Mouse (Mus musculus) liver, embryonic 11.5 days (tissue): Measurements from ENCODE around the gene Zswim8. TPM values are rescaled to one million over a fixed set of nuclear protein-coding genes. Genes with fewer than 3 reads are reported as not detected.

Source experiments
- ATAC-seq: fragments of 200-750 bp; cut with Nextera tagmentation; replicated peaks from 2 replicates; pipeline ENCODE4 v1.8.0; 2017; ENCODE audit warnings: moderate number of reproducible peaks, mild to moderate bottlenecking, moderate TSS enrichment, moderate library complexity; ENCODE audit not compliant: low FRiP score
- DNase-seq: peaks from one replicate; pipeline ENCODE4 v3.0.0-alpha.2; 2017; ENCODE audit warnings: low spot score
- H3K27ac ChIP-seq: fragments of 300-500 bp; sonication (generic); 2 replicates; pipeline ENCODE4 v1.5.1; 2014; ENCODE audit warnings: mild to moderate bottlenecking, low read depth, low read length, control low read depth
- H3K27me3 ChIP-seq: fragments of 300-500 bp; sonication (generic); replicated peaks from 2 replicates; pipeline ENCODE4 v1.6.1; 2014; ENCODE audit warnings: low read length, mixed read lengths; ENCODE audit not compliant: control insufficient read depth, insufficient read depth
- H3K36me3 ChIP-seq: fragments of 300-500 bp; sonication (generic); 2 replicates; pipeline ENCODE4 v1.6.1; 2014; ENCODE audit warnings: mild to moderate bottlenecking, low read length, moderate library complexity, mixed read lengths; ENCODE audit not compliant: control insufficient read depth, insufficient read depth
- H3K4me1 ChIP-seq: fragments of 300-500 bp; sonication (generic); replicated peaks from 2 replicates; pipeline ENCODE4 v1.6.1; 2014; ENCODE audit warnings: low read length, mixed read lengths; ENCODE audit not compliant: control insufficient read depth, insufficient read depth
- H3K4me2 ChIP-seq: fragments of 300-500 bp; sonication (generic); 2 replicates; pipeline ENCODE4 v1.6.1; 2014; ENCODE audit warnings: mild to moderate bottlenecking, control low read depth, moderate library complexity
- H3K4me3 ChIP-seq: fragments of 300-500 bp; sonication (generic); 2 replicates; pipeline ENCODE4 v1.5.1; 2014; ENCODE audit warnings: low read depth, low read length, control low read depth
- H3K9ac ChIP-seq: fragments of 300-500 bp; sonication (generic); 2 replicates; pipeline ENCODE4 v1.6.1; 2014; ENCODE audit warnings: low read depth, low read length, control low read depth
- H3K9me3 ChIP-seq: fragments of 300-500 bp; sonication (generic); 2 replicates; pipeline ENCODE4 v1.6.1; 2016; ENCODE audit warnings: low read length, inconsistent platforms, mixed read lengths; ENCODE audit not compliant: control insufficient read depth
- WGBS: fragments of 180-500 bp; shearing (Covaris S2); extraction: QIAGEN DNeasy Blood & Tissue Kit; methylation state at CpG from one replicate; pipeline ENCODE4 v1.1.7; 2014; 5-methylcytosine and 5-hydroxymethylcytosine counted together
- microRNA-seq: library from miRNA; unstranded; fragments of <30 nt; microRNA quantifications from one replicate; pipeline ENCODE4, GENCODE M21; 2017; ENCODE audit warnings: borderline number of aligned reads
- polyA plus RNA-seq: library from polyadenylated mRNA; unstranded; fragments of >200 nt; fragmentation: Nextera tagmentation; extraction: Ambion mirVana; gene quantifications from 2 replicates; pipeline ENCODE4 v1.2.1, GENCODE M21; 2014

Zswim8 gene
- polyA plus RNA-seq, 1 experiment from 2014 or later = 17.2 TPM

DNA sequence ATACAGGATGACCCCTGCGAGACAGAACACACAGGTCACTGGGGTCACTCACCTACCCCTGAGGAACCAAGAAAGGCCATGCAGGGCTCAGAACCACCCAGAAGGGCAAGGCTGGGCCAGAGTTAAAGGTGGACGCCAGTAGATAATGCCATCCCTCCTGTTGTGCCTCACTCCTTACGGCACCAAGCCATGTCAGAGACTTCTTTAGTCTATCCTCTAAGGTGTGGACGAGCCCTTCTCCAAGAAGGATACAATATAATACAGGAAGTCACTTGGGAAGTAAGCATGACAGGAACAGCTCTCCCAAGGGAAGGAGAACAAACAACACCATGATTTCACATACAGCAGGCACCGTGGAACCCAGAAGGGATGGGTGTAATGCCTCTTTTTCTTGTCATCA is 57.6 kb downstream of the Zswim8 start:
- Histone ChIP-seq H3K27ac (no peak overlapping the region), H3K9ac (no peak overlapping the region), H3K4me1 (no peaks in the 10 kb centered on the region), H3K27me3 (no peaks in the 10 kb centered on the region), H3K4me3 (no peak overlapping the region), H3K4me2 (no peak overlapping the region), H3K36me3 (peaks cover 32% of the 10 kb centered on the region), H3K9me3 (no peaks in the 10 kb centered on the region)
- no peak for ATAC-seq
- WGBS = 86% methylated on average over 5 of the region's 5 CpGs
- no peak for DNase-seq

DNA sequence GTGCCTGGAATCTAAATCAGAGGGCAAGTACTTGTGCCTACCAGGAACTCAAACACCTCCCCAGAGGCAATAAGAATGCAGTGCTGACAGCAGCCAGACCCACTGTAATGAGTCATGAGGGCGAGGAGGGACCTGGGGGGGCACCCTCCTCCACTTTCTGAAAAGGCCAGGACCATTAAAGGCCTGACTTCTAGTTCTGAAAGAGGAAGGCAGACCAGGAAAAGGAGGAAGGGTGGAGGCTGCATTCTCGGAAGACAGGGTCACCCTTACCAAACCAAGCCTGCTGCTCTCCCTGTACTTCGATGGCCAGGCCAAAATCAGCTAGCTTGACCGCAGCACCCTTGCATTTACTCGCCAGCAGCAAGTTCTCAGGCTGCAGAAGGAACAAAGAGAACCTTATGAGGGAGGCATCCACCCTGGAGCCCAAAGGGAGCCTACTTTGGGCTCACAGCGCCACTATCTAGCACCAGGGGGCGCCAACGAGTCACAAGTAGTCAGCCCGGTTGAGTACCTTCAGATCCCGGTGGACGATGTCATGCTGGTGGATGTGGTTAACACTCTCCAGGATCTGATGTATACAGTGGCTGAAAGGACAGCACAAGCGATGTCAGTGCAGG is 58.4 kb downstream of the Zswim8 start:
- peak; percentile 77 for DNase-seq
- no peaks in the 10 kb centered on the region for H3K9me3 ChIP-seq
- H3K27me3 ChIP-seq = no peaks in the 10 kb centered on the region
- H3K9ac ChIP-seq = no peak overlapping the region
- no peaks in the 10 kb centered on the region for H3K4me1 ChIP-seq
- H3K27ac ChIP-seq = no peak overlapping the region
- H3K4me3 ChIP-seq = no peak overlapping the region
- peaks cover 28% of the 10 kb centered on the region for H3K36me3 ChIP-seq
- 25% methylated on average over 12 of the region's 12 CpGs for WGBS
- ATAC-seq = peak; percentile 51
- no peak overlapping the region for H3K4me2 ChIP-seq

- ATAC-seq = no peak
- Histone ChIP-seq H3K4me2 (no peak overlapping the region), H3K4me1 (peaks cover 2% of the 10 kb centered on the region; the same call in 1 of the 2 replicates), H3K36me3 (peaks cover 26% of the 10 kb centered on the region), H3K9me3 (no peaks in the 10 kb centered on the region), H3K4me3 (no peak overlapping the region), H3K9ac (no peak overlapping the region), H3K27me3 (no peaks in the 10 kb centered on the region), H3K27ac (no peak overlapping the region)
- no peak for DNase-seq
- WGBS = 91% methylated on average over 7 of the region's 7 CpGs
Observed at GRCm38 (mm10) chr14:20767936-20768335, 60.6 kb downstream of the Zswim8 start.

- no peak for DNase-seq
- Histone ChIP-seq H3K4me3 (no peak overlapping the region), H3K36me3 (peaks cover 22% of the 10 kb centered on the region), H3K9ac (no peak overlapping the region), H3K27ac (no peak overlapping the region), H3K4me2 (no peak overlapping the region), H3K27me3 (no peaks in the 10 kb centered on the region), H3K9me3 (no peaks in the 10 kb centered on the region), H3K4me1 (peaks cover 6% of the 10 kb centered on the region; the same call in 1 of the 2 replicates)
- 76% methylated on average over 5 of the region's 5 CpGs for WGBS
- no peak for ATAC-seq
Observed at GRCm38 (mm10) chr14:20768581-20768980, 61.2 kb downstream of the Zswim8 start.

GRCm38 (mm10) chr14:20771941-20772340 is 64.6 kb downstream of the Zswim8 start:
- Histone ChIP-seq H3K27me3 (no peaks in the 10 kb centered on the region), H3K9me3 (no peaks in the 10 kb centered on the region), H3K4me3 (no peak overlapping the region), H3K36me3 (peaks cover 14% of the 10 kb centered on the region), H3K4me2 (no peak overlapping the region), H3K4me1 (peaks cover 6% of the 10 kb centered on the region; the same call in 1 of the 2 replicates), H3K9ac (no peak overlapping the region), H3K27ac (no peak overlapping the region)
- DNase-seq = no peak
- WGBS = 91% methylated on average over 3 of the region's 3 CpGs
- no peak for ATAC-seq

DNA sequence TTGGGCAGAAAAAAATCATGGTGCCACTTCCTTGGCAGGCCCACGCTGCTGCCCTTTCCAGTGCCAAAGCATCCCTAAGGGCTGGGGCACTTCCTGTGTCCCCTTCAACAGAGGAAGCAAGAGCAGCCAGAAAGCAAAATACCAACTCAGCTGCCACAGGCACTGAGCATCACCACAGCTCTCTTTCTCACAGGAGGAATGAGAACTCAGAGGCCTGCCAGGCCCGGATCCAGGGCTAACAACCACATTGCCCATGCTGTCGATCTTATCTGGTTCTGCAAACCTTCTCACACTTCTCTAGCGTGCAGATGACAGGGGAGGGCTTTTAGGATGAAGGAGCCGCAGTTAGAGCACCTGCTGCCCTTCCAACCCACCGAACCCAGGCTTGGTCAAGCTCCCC is 65.5 kb downstream of the Zswim8 start:
- Histone ChIP-seq H3K27ac (no peak overlapping the region), H3K9me3 (no peaks in the 10 kb centered on the region), H3K4me2 (no peak overlapping the region), H3K27me3 (no peaks in the 10 kb centered on the region), H3K4me3 (no peak overlapping the region), H3K9ac (no peak overlapping the region), H3K4me1 (peaks cover 6% of the 10 kb centered on the region; the same call in 1 of the 2 replicates), H3K36me3 (peaks cover 15% of the 10 kb centered on the region)
- DNase-seq = no peak
- ATAC-seq = no peak
- WGBS = 54% methylated on average over 6 of the region's 6 CpGs

Small RNA genes within 50 kb of the gene (microRNA-seq; reads per million reads assigned to microRNA genes)
- 2.8 reads per million for gene Mir6946

Other genes with a start within 250 kb of the Zswim8 start
- 52.8 and 56.5 TPM in 2 replicates for gene Anxa7, start 227.4 kb upstream of the Zswim8 start, polyA plus RNA-seq
- 0.86 and 1.2 TPM in 2 replicates for gene Mss51, start 210.7 kb upstream of the Zswim8 start, polyA plus RNA-seq
- 41.9 and 42.0 TPM in 2 replicates for gene Ppp3cb, start 161.0 kb upstream of the Zswim8 start, polyA plus RNA-seq
- gene Usp54, start 66.5 kb upstream of the Zswim8 start, polyA plus RNA-seq = 5.8 and 6.0 TPM in 2 replicates
- gene Myoz1, start 51.0 kb upstream of the Zswim8 start, polyA plus RNA-seq = 0.23 and 0.95 TPM in 2 replicates
- 0.68 and 1.5 TPM in 2 replicates for gene Synpo2l, start 39.2 kb upstream of the Zswim8 start, polyA plus RNA-seq
- 85.5 and 99.0 TPM in 2 replicates for gene Sec24c, start 33.2 kb upstream of the Zswim8 start, polyA plus RNA-seq
- 14.2 and 14.9 TPM in 2 replicates for gene Fut11, start 12.6 kb upstream of the Zswim8 start, polyA plus RNA-seq
- 247 and 250 TPM in 2 replicates for gene Chchd1, start 4.5 kb upstream of the Zswim8 start, polyA plus RNA-seq
- gene Ndst2, start 27.0 kb downstream of the Zswim8 start, polyA plus RNA-seq = 32.6 and 34.5 TPM in 2 replicates
- gene Camk2g, start 86.5 kb downstream of the Zswim8 start, polyA plus RNA-seq = 23.0 and 28.6 TPM in 2 replicates
- gene Plau, start 129.1 kb downstream of the Zswim8 start, polyA plus RNA-seq = 0.49 and 0.88 TPM in 2 replicates
- 59.0 and 66.1 TPM in 2 replicates for gene Vcl, start 221.8 kb downstream of the Zswim8 start, polyA plus RNA-seq